Mouse (Mus musculus) intestine, embryonic 15.5 days (tissue): ENCODE measurements around the gene Trim45. TPM values are rescaled to one million over a fixed set of nuclear protein-coding genes. Genes with fewer than 3 reads are reported as not detected.

Experiments used
- ATAC-seq: fragments of 200-750 bp; cut with Nextera tagmentation; 2 replicates; pipeline ENCODE4 v1.8.0; 2017; ENCODE audit warnings: moderate TSS enrichment, moderate library complexity
- H3K27ac ChIP-seq: fragments of 300-500 bp; sonication (generic); 2 replicates; pipeline ENCODE4 v1.5.1; 2015; ENCODE audit warnings: mild to moderate bottlenecking, inconsistent platforms
- H3K27me3 ChIP-seq: fragments of 300-500 bp; sonication (generic); replicated peaks from 2 replicates; pipeline ENCODE4 v1.6.1; 2015; ENCODE audit warnings: inconsistent platforms
- H3K36me3 ChIP-seq: fragments of 300-500 bp; sonication (generic); 2 replicates; pipeline ENCODE4 v1.6.1; 2015; ENCODE audit warnings: inconsistent platforms
- H3K4me1 ChIP-seq: fragments of 300-500 bp; sonication (generic); replicated peaks from 2 replicates; pipeline ENCODE4 v1.6.1; 2015; ENCODE audit warnings: inconsistent platforms
- H3K4me2 ChIP-seq: fragments of 300-500 bp; sonication (generic); replicated peaks from 2 replicates; pipeline ENCODE4 v1.6.1; 2015; ENCODE audit warnings: mild to moderate bottlenecking, inconsistent platforms
- H3K4me3 ChIP-seq: fragments of 300-500 bp; sonication (generic); replicated peaks from 2 replicates; pipeline ENCODE4 v1.5.1; 2015; ENCODE audit warnings: inconsistent platforms
- H3K9ac ChIP-seq: fragments of 300-500 bp; sonication (generic); 2 replicates; pipeline ENCODE4 v1.6.1; 2015; ENCODE audit warnings: inconsistent platforms
- H3K9me3 ChIP-seq: fragments of 300-500 bp; sonication (generic); 2 replicates; pipeline ENCODE4 v1.6.1; 2016; ENCODE audit warnings: inconsistent platforms
- WGBS: fragments of 180-500 bp; shearing (Covaris S2); methylation state at CpG from one replicate; pipeline ENCODE4 v1.1.7; 2015; 5-methylcytosine and 5-hydroxymethylcytosine counted together
- polyA plus RNA-seq: library from polyadenylated mRNA; unstranded; fragments of >200 nt; fragmentation: Nextera tagmentation; extraction: Ambion mirVana; gene quantifications from 2 replicates; pipeline ENCODE4 v1.2.1, GENCODE M21; 2015

The Trim45 gene
- 3.8 and 5.0 TPM in 2 replicates for polyA plus RNA-seq

GRCm38 (mm10) chr3:100921825-100922505 lies at the start of gene Trim45:
Gene Trim45, plus strand, starts transcription at chr3:100922202.
- Histone ChIP-seq H3K4me3 (peak within 1 kb of the TSS; percentile 55), H3K9me3 (no peaks in the 10 kb centered on the region), H3K9ac (peak within 1 kb of the TSS; percentile 63), H3K4me2 (peak within 1 kb of the TSS; percentile 76), H3K27me3 (no peaks in the 10 kb centered on the region), H3K36me3 (no peaks in the 10 kb centered on the region), H3K27ac (peak within 1 kb of the TSS; percentile 57), H3K4me1 (peaks cover 9% of the 10 kb centered on the region)
- ATAC-seq, result peak; percentile 99
- under 1% methylated on average over 39 of the region's 39 CpGs for WGBS

GRCm38 (mm10) chr3:100877057-100877456 lies 44.9 kb upstream of the Trim45 start:
- no peak overlapping the region for H3K9ac ChIP-seq
- no peak for ATAC-seq
- no peaks in the 10 kb centered on the region for H3K4me1 ChIP-seq
- no peaks in the 10 kb centered on the region for H3K36me3 ChIP-seq
- no peak overlapping the region for H3K4me2 ChIP-seq
- H3K4me3 ChIP-seq, result no peak overlapping the region
- H3K27me3 ChIP-seq, result no peaks in the 10 kb centered on the region
- no peak overlapping the region for H3K27ac ChIP-seq
- no peaks in the 10 kb centered on the region for H3K9me3 ChIP-seq
- 90% methylated on average over 4 of the region's 4 CpGs for WGBS

GRCm38 (mm10) chr3:100881403-100881802 lies 40.6 kb upstream of the Trim45 start:
- Histone ChIP-seq H3K9me3 (no peaks in the 10 kb centered on the region), H3K4me3 (no peak overlapping the region), H3K4me1 (no peaks in the 10 kb centered on the region), H3K4me2 (no peak overlapping the region), H3K27ac (no peak overlapping the region), H3K36me3 (no peaks in the 10 kb centered on the region), H3K27me3 (no peaks in the 10 kb centered on the region), H3K9ac (no peak overlapping the region)
- 75% methylated on average over 6 of the region's 6 CpGs for WGBS
- peak; percentile 63; the same call in 1 of the 2 replicates for ATAC-seq

GRCm38 (mm10) chr3:100881843-100882634 lies 40.0 kb upstream of the Trim45 start:
- Histone ChIP-seq H3K27me3 (no peaks in the 10 kb centered on the region), H3K36me3 (no peaks in the 10 kb centered on the region), H3K4me1 (no peaks in the 10 kb centered on the region), H3K4me2 (no peak overlapping the region), H3K9me3 (no peaks in the 10 kb centered on the region), H3K9ac (no peak overlapping the region), H3K27ac (no peak overlapping the region), H3K4me3 (no peak overlapping the region)
- no peak for ATAC-seq
- WGBS, result 84% methylated on average over 9 of the region's 9 CpGs

- Histone ChIP-seq H3K4me3 (no peak overlapping the region), H3K27me3 (no peaks in the 10 kb centered on the region), H3K27ac (no peak overlapping the region), H3K9me3 (no peaks in the 10 kb centered on the region), H3K4me2 (no peak overlapping the region), H3K9ac (no peak overlapping the region), H3K4me1 (no peaks in the 10 kb centered on the region), H3K36me3 (no peaks in the 10 kb centered on the region)
- no peak for ATAC-seq
- 100% methylated on average over 1 of the region's 1 CpGs for WGBS
These were observed 32.8 kb upstream of the Trim45 start for GRCm38 (mm10) chr3:100889234-100889633.

- Histone ChIP-seq H3K27ac (no peak overlapping the region), H3K9ac (no peak overlapping the region), H3K4me2 (no peak overlapping the region), H3K4me3 (no peak overlapping the region), H3K4me1 (no peaks in the 10 kb centered on the region), H3K9me3 (no peaks in the 10 kb centered on the region), H3K27me3 (no peaks in the 10 kb centered on the region), H3K36me3 (no peaks in the 10 kb centered on the region)
- no peak for ATAC-seq
- 90% methylated on average over 3 of the region's 3 CpGs for WGBS
These were observed 31.6 kb upstream of the Trim45 start for GRCm38 (mm10) chr3:100890406-100890805.

- no peak overlapping the region for H3K9ac ChIP-seq
- H3K27me3 ChIP-seq, result no peaks in the 10 kb centered on the region
- no peak overlapping the region for H3K4me3 ChIP-seq
- H3K4me1 ChIP-seq, result no peaks in the 10 kb centered on the region
- H3K27ac ChIP-seq, result no peak overlapping the region
- no peaks in the 10 kb centered on the region for H3K36me3 ChIP-seq
- no peaks in the 10 kb centered on the region for H3K9me3 ChIP-seq
- no peak for ATAC-seq
- WGBS, result 59% methylated on average over 11 of the region's 11 CpGs
- H3K4me2 ChIP-seq, result no peak overlapping the region
These were observed 29.3 kb upstream of the Trim45 start for GRCm38 (mm10) chr3:100892383-100893335.

- no peak for ATAC-seq
- WGBS, result 79% methylated on average over 6 of the region's 6 CpGs
- H3K9me3 ChIP-seq, result no peaks in the 10 kb centered on the region
These were observed 26.5 kb upstream of the Trim45 start for GRCm38 (mm10) chr3:100895500-100895899.

GRCm38 (mm10) chr3:100906128-100906527 lies 15.9 kb upstream of the Trim45 start:
- H3K9me3 ChIP-seq, result no peaks in the 10 kb centered on the region
- no peaks in the 10 kb centered on the region for H3K27me3 ChIP-seq
- H3K4me1 ChIP-seq, result 0 out of 2 replicates have a peak, but pooled peaks cover 5% of the 10 kb centered on the region
- no peak overlapping the region for H3K27ac ChIP-seq
- no peak overlapping the region for H3K4me3 ChIP-seq
- ATAC-seq, result no peak
- no peak overlapping the region for H3K9ac ChIP-seq
- no peaks in the 10 kb centered on the region for H3K36me3 ChIP-seq
- H3K4me2 ChIP-seq, result no peak overlapping the region
- 42% methylated on average over 6 of the region's 6 CpGs for WGBS

More at GRCm38 (mm10) chr3:100895500-100895899, 26.5 kb upstream of the Trim45 start:
- H3K27ac ChIP-seq, result no peak overlapping the region
- no peak overlapping the region for H3K9ac ChIP-seq
- H3K4me2 ChIP-seq, result no peak overlapping the region
- no peaks in the 10 kb centered on the region for H3K4me1 ChIP-seq
- H3K27me3 ChIP-seq, result no peaks in the 10 kb centered on the region
- H3K4me3 ChIP-seq, result no peak overlapping the region
- H3K36me3 ChIP-seq, result no peaks in the 10 kb centered on the region

- Histone ChIP-seq H3K36me3 (no peaks in the 10 kb centered on the region), H3K4me3 (no peak overlapping the region), H3K27ac (no peak overlapping the region), H3K27me3 (no peaks in the 10 kb centered on the region), H3K4me2 (no peak overlapping the region), H3K9ac (no peak overlapping the region), H3K4me1 (0 out of 2 replicates have a peak, but pooled peaks cover 5% of the 10 kb centered on the region), H3K9me3 (no peaks in the 10 kb centered on the region)
- WGBS, result 34% methylated on average over 3 of the region's 3 CpGs
- no peak for ATAC-seq
These were observed 15.1 kb upstream of the Trim45 start for GRCm38 (mm10) chr3:100906916-100907315.

- H3K36me3 ChIP-seq, result no peaks in the 10 kb centered on the region
- H3K4me3 ChIP-seq, result no peak overlapping the region
- no peaks in the 10 kb centered on the region for H3K27me3 ChIP-seq
- 39% methylated on average over 6 of the region's 6 CpGs for WGBS
- no peak overlapping the region for H3K4me2 ChIP-seq
- no peak for ATAC-seq
- H3K9ac ChIP-seq, result no peak overlapping the region
- H3K27ac ChIP-seq, result no peak overlapping the region
- 0 out of 2 replicates have a peak, but pooled peaks cover 5% of the 10 kb centered on the region for H3K4me1 ChIP-seq
- no peaks in the 10 kb centered on the region for H3K9me3 ChIP-seq
These were observed 13.4 kb upstream of the Trim45 start for GRCm38 (mm10) chr3:100908594-100908993.

- no peaks in the 10 kb centered on the region for H3K9me3 ChIP-seq
- H3K4me3 ChIP-seq, result no peak overlapping the region
- 35% methylated on average over 5 of the region's 5 CpGs for WGBS
- H3K9ac ChIP-seq, result no peak overlapping the region
- ATAC-seq, result no peak
- H3K4me2 ChIP-seq, result no peak overlapping the region
- no peaks in the 10 kb centered on the region for H3K36me3 ChIP-seq
- H3K27me3 ChIP-seq, result no peaks in the 10 kb centered on the region
- H3K4me1 ChIP-seq, result 0 out of 2 replicates have a peak, but pooled peaks cover 5% of the 10 kb centered on the region
- H3K27ac ChIP-seq, result peak overlapping the region; percentile 24; the same call in 1 of the 2 replicates
These were observed 11.4 kb upstream of the Trim45 start for GRCm38 (mm10) chr3:100910621-100911020.
